Mouse (Mus musculus): ENCODE results near the gene Tmem41b.
A peak's percentile ranks its signal among the peaks of the same experiment; 100 is the strongest.
"Not testable (repeated sequence)": the region's sequence is repeated elsewhere in the genome, so short reads cannot be mapped to it uniquely, and the experiment has no call there.

Gene Tmem41b

GRCm38 (mm10) chr7:109986775-109987174, at the start of gene Tmem41b:
TSS of gene Tmem41b (minus strand) at chr7:109986929.
- H3K27me3 ChIP-seq (ENCODE audit: insufficient read depth, low read length); H3K9me3 ChIP-seq (ENCODE audit: low read length): not testable (repeated sequence)
- Histone ChIP-seq H3K4me3 (replicated peaks; ENCODE audit: low read length) (peak within 1 kb of the TSS; percentile 87), H3K4me1 (replicated peaks; ENCODE audit: low read depth, low read length) (peaks cover 31% of the 10 kb centered on the region), H3K36me3 (ENCODE audit: insufficient read depth, low read length) (peaks cover 29% of the 10 kb centered on the region)
- TF ChIP-seq CTCF (conservative IDR thresholded peaks at IDR 0.05; ENCODE audit: low read length) = 0 out of 2 replicates have a peak, but pooled peaks have one; percentile 9

- H3K4me1 ChIP-seq (replicated peaks; ENCODE audit: low read depth, low read length) = peaks cover 24% of the 10 kb centered on the region
- H3K36me3 ChIP-seq (ENCODE audit: insufficient read depth, low read length) = peaks cover 96% of the 10 kb centered on the region
- TF ChIP-seq NANOG (IDR thresholded peaks at IDR 0.05; ENCODE audit: borderline replicate concordance, low read length) (no peak), POU5F1 (IDR thresholded peaks at IDR 0.05; ENCODE audit: borderline replicate concordance, low read length) (no peak), CTCF (conservative IDR thresholded peaks at IDR 0.05; ENCODE audit: low read length) (no peak)
- no peak overlapping the region for H3K4me3 ChIP-seq (replicated peaks; ENCODE audit: low read length)
- no peaks in the 10 kb centered on the region for H3K9me3 ChIP-seq (ENCODE audit: low read length)
- H3K27me3 ChIP-seq (ENCODE audit: insufficient read depth, low read length) = no peaks in the 10 kb centered on the region
Observed at GRCm38 (mm10) chr7:110030342-110030741, 43.6 kb upstream of the Tmem41b start.

- H3K36me3 ChIP-seq (ENCODE audit: insufficient read depth, low read length) = peaks cover 96% of the 10 kb centered on the region
- TF ChIP-seq CTCF (conservative IDR thresholded peaks at IDR 0.05; ENCODE audit: low read length) = no peak
- no peak for TF ChIP-seq POU5F1 (IDR thresholded peaks at IDR 0.05; ENCODE audit: borderline replicate concordance, low read length)
- TF ChIP-seq NANOG (IDR thresholded peaks at IDR 0.05; ENCODE audit: borderline replicate concordance, low read length) = no peak
- H3K4me1 ChIP-seq (replicated peaks; ENCODE audit: low read depth, low read length) = peaks cover 39% of the 10 kb centered on the region
Observed at GRCm38 (mm10) chr7:110028826-110029225, 42.1 kb upstream of the Tmem41b start.

GRCm38 (mm10) chr7:110026594-110026993, 39.9 kb upstream of the Tmem41b start:
- TF ChIP-seq POU5F1 (IDR thresholded peaks at IDR 0.05; ENCODE audit: borderline replicate concordance, low read length) (no peak), NANOG (IDR thresholded peaks at IDR 0.05; ENCODE audit: borderline replicate concordance, low read length) (no peak), CTCF (conservative IDR thresholded peaks at IDR 0.05; ENCODE audit: low read length) (no peak)
- H3K36me3 ChIP-seq (ENCODE audit: insufficient read depth, low read length) = peaks cover 86% of the 10 kb centered on the region
- peaks cover 62% of the 10 kb centered on the region for H3K4me1 ChIP-seq (replicated peaks; ENCODE audit: low read depth, low read length)
- H3K4me3 ChIP-seq (replicated peaks; ENCODE audit: low read length) = no peak overlapping the region
- no peaks in the 10 kb centered on the region for H3K9me3 ChIP-seq (ENCODE audit: low read length)
- no peaks in the 10 kb centered on the region for H3K27me3 ChIP-seq (ENCODE audit: insufficient read depth, low read length)

More at GRCm38 (mm10) chr7:110028826-110029225, 42.1 kb upstream of the Tmem41b start:
- Histone ChIP-seq H3K4me3 (replicated peaks; ENCODE audit: low read length) (no peak overlapping the region), H3K27me3 (ENCODE audit: insufficient read depth, low read length) (no peaks in the 10 kb centered on the region), H3K9me3 (ENCODE audit: low read length) (no peaks in the 10 kb centered on the region)

- Histone ChIP-seq H3K9me3 (ENCODE audit: low read length) (no peaks in the 10 kb centered on the region), H3K36me3 (ENCODE audit: insufficient read depth, low read length) (peaks cover 72% of the 10 kb centered on the region), H3K27me3 (ENCODE audit: insufficient read depth, low read length) (no peaks in the 10 kb centered on the region), H3K4me3 (replicated peaks; ENCODE audit: low read length) (no peak overlapping the region), H3K4me1 (replicated peaks; ENCODE audit: low read depth, low read length) (peaks cover 83% of the 10 kb centered on the region)
- TF ChIP-seq CTCF (conservative IDR thresholded peaks at IDR 0.05; ENCODE audit: low read length) (no peak), NANOG (IDR thresholded peaks at IDR 0.05; ENCODE audit: borderline replicate concordance, low read length) (no peak), POU5F1 (IDR thresholded peaks at IDR 0.05; ENCODE audit: borderline replicate concordance, low read length) (no peak)
Observed at GRCm38 (mm10) chr7:110023553-110023952, 36.8 kb upstream of the Tmem41b start.

- peak overlapping the region; percentile 99 for H3K4me3 ChIP-seq (replicated peaks; ENCODE audit: low read length)
- peaks cover 29% of the 10 kb centered on the region for H3K36me3 ChIP-seq (ENCODE audit: insufficient read depth, low read length)
- H3K4me1 ChIP-seq (replicated peaks; ENCODE audit: low read depth, low read length) = peaks cover 50% of the 10 kb centered on the region
- no peaks in the 10 kb centered on the region for H3K27me3 ChIP-seq (ENCODE audit: insufficient read depth, low read length)
- H3K9me3 ChIP-seq (ENCODE audit: low read length) = no peaks in the 10 kb centered on the region
- TF ChIP-seq CTCF (conservative IDR thresholded peaks at IDR 0.05; ENCODE audit: low read length) (no peak), POU5F1 (IDR thresholded peaks at IDR 0.05; ENCODE audit: borderline replicate concordance, low read length) (no peak), NANOG (IDR thresholded peaks at IDR 0.05; ENCODE audit: borderline replicate concordance, low read length) (no peak)
Observed at GRCm38 (mm10) chr7:110018631-110019482, 32.1 kb upstream of the Tmem41b start.

- Histone ChIP-seq H3K36me3 (ENCODE audit: insufficient read depth, low read length) (peaks cover 29% of the 10 kb centered on the region), H3K4me1 (replicated peaks; ENCODE audit: low read depth, low read length) (peaks cover 44% of the 10 kb centered on the region), H3K4me3 (replicated peaks; ENCODE audit: low read length) (peak within 1 kb of the TSS; percentile 99), H3K9me3 (ENCODE audit: low read length) (no peaks in the 10 kb centered on the region), H3K27me3 (ENCODE audit: insufficient read depth, low read length) (no peaks in the 10 kb centered on the region)
- TF ChIP-seq POU5F1 (IDR thresholded peaks at IDR 0.05; ENCODE audit: borderline replicate concordance, low read length) (no peak), NANOG (IDR thresholded peaks at IDR 0.05; ENCODE audit: borderline replicate concordance, low read length) (no peak), CTCF (conservative IDR thresholded peaks at IDR 0.05; ENCODE audit: low read length) (no peak)
Observed at GRCm38 (mm10) chr7:110018117-110018630, 31.4 kb upstream of the Tmem41b start, which contains the start of gene Ipo7. TSS of gene Ipo7 (plus strand) at chr7:110018274.

GRCm38 (mm10) chr7:110014272-110014671, 27.5 kb upstream of the Tmem41b start:
- no peak overlapping the region for H3K4me3 ChIP-seq (replicated peaks; ENCODE audit: low read length)
- no peak for TF ChIP-seq POU5F1 (IDR thresholded peaks at IDR 0.05; ENCODE audit: borderline replicate concordance, low read length)
- no peak for TF ChIP-seq NANOG (IDR thresholded peaks at IDR 0.05; ENCODE audit: borderline replicate concordance, low read length)
- TF ChIP-seq CTCF (conservative IDR thresholded peaks at IDR 0.05; ENCODE audit: low read length) = no peak
- H3K4me1 ChIP-seq (replicated peaks; ENCODE audit: low read depth, low read length) = peaks cover 6% of the 10 kb centered on the region; the same call in 1 of the 2 replicates
- no peaks in the 10 kb centered on the region for H3K36me3 ChIP-seq (ENCODE audit: insufficient read depth, low read length)
- H3K9me3 ChIP-seq (ENCODE audit: low read length) = no peaks in the 10 kb centered on the region
- no peaks in the 10 kb centered on the region for H3K27me3 ChIP-seq (ENCODE audit: insufficient read depth, low read length)
